Mouse (Mus musculus): Measurements from ENCODE around the gene Pfas.

DNA sequence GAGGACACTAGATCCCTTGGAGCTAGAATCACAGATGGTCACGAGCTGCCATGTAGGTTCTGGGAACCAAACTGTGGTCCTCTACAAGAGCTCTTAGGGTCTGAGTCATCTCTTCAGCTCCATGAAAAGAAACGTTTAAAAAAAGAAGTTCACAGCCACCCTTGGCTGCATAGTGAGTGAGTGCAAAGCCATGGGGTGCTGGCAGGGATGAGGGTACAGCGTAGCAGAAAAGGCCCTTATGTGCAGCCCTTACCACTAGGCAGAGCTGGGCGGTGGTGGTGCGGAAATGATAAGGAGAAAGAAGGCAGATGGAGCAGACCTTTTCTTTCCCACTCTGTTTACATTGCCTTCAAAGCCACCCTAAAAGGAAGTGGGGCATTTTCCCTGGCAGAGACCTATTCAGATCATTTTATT is 28.9 kb downstream of the Pfas start:
- TF ChIP-seq POLR2A (IDR thresholded peaks at IDR 0.05; ENCODE audit: insufficient read length, low read depth) = no peak
- no peak for TF ChIP-seq MAX (IDR thresholded peaks at IDR 0.05; ENCODE audit: low read depth)
- TF ChIP-seq USF1 (IDR thresholded peaks at IDR 0.05; ENCODE audit: low read depth) = no peak
